Mouse (Mus musculus): Measurements from ENCODE around the gene Tph2. TPM values are rescaled to one million over a fixed set of nuclear protein-coding genes. Genes with fewer than 3 reads are reported as not detected.

The Tph2 gene
- polyA plus RNA-seq, 1 experiment: 0.05 TPM

DNA sequence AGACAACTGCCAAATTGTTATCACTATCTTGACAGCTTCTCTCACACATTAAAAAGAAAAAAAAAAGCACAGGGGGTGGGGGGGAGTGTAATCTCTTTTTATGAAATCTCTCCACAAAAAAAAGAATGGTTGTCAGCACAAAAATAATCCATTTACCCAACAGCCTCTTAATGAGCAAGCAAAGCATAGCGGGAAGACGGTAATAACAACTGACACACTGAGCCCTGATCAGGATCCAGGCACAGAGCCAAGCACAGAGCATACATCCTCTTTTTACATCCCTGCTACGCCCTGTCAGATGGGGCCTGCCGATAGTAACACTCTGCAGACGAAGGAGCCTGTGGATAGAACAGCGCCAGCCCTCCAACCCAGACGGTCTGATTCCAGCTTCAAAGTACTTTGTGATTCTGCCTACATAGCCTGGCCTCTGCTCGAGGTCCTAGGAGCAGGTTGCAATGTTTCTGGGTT is 13.4 kb downstream of the Tph2 start:
- 14% methylated on average over 8 of the region's 8 CpGs for WGBS
- no peak for DNase-seq (ENCODE audit: low read depth in 1 of 2, low spot score in 2 of 2)
- Histone ChIP-seq H3K27me3 (ENCODE audit: control insufficient read depth, insufficient read depth, low read length) (no peaks in the 10 kb centered on the region), H3K4me1 (ENCODE audit: control insufficient read depth, insufficient read depth, insufficient read length) (no peaks in the 10 kb centered on the region), H3K36me3 (ENCODE audit: control insufficient read depth, insufficient read depth, low read length) (no peaks in the 10 kb centered on the region), H3K4me3 (ENCODE audit: extremely low read depth, insufficient read depth, insufficient read length) (no peak overlapping the region), H3K27ac (ENCODE audit: insufficient read depth, low read length) (no peak overlapping the region)
- TF ChIP-seq POLR2A (IDR thresholded peaks at IDR 0.05; ENCODE audit: low read depth, low read length) (no peak), CTCF (IDR thresholded peaks at IDR 0.05; ENCODE audit: extremely low read depth, insufficient read depth, insufficient read length, insufficient replicate concordance) (no peak)

DNA sequence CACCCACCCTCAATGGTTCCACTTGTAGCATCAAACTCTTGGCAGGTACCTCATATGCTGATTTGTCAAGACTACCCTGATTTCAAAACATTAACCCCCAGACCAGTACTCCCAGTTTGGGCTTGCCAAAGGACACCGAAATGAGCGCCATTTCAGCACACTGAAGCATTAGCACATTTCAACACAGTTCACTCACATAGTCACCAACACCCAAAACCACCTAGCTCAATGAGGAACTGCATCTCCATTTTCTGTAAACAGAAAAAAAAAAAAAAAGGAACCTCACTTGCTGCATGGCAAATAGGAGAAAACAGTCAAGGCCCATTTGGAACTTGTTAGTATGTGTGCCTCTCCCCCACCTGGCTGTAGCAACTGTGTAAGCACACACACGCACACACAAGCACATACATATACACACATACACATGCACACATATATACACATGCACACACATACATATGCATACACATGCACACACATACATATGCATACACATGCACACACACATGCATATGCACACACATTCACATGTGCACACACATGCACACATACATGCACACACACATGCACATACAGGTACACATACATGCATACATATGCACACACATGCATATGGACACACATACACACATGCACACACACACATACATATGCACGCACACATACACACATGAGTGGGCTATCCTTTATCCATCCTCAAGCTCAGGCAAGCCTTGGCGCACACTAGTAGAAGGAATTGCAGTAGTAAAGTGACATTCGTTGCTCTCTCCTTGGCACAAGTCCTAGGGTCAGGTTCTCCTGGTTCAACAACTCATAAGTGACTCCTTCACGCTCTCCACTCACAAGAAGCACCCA is 14.1 kb downstream of the Tph2 start:
- DNase-seq (ENCODE audit: low read depth in 1 of 2, low spot score in 2 of 2): no peak
- 79% methylated on average over 7 of the region's 7 CpGs for WGBS
- Histone ChIP-seq H3K4me1 (ENCODE audit: control insufficient read depth, insufficient read depth, insufficient read length) (no peaks in the 10 kb centered on the region), H3K4me3 (ENCODE audit: extremely low read depth, insufficient read depth, insufficient read length) (no peak overlapping the region), H3K36me3 (ENCODE audit: control insufficient read depth, insufficient read depth, low read length) (no peaks in the 10 kb centered on the region), H3K27ac (ENCODE audit: insufficient read depth, low read length) (no peak overlapping the region), H3K27me3 (ENCODE audit: control insufficient read depth, insufficient read depth, low read length) (no peaks in the 10 kb centered on the region)
- no peak for TF ChIP-seq CTCF (IDR thresholded peaks at IDR 0.05; ENCODE audit: extremely low read depth, insufficient read depth, insufficient read length, insufficient replicate concordance)
- no peak for TF ChIP-seq POLR2A (IDR thresholded peaks at IDR 0.05; ENCODE audit: low read depth, low read length)

DNA sequence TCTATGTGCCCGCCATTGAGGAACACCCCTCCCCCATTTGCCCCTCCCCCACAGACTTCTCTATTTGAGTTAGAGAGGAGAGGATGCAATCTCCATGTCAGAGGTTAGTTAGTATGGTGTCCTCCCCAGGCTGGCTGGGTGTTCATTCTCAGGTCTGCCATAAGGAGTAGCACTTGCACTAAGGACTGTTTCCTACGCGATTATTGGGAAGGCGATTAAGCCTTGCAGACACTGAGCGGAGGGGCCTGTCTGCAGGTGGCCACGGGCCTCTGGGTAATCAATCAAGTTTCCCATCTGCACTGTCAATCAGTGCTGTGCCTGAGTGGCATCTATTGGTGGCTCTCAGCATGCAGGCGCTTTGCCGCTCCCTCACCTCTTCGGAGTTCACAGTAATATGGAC is 15.4 kb downstream of the Tph2 start:
- TF ChIP-seq POLR2A (IDR thresholded peaks at IDR 0.05; ENCODE audit: low read depth, low read length) (no peak), CTCF (IDR thresholded peaks at IDR 0.05; ENCODE audit: extremely low read depth, insufficient read depth, insufficient read length, insufficient replicate concordance) (no peak)
- H3K4me1 ChIP-seq (ENCODE audit: control insufficient read depth, insufficient read depth, insufficient read length): no peaks in the 10 kb centered on the region
- no peak overlapping the region for H3K27ac ChIP-seq (ENCODE audit: insufficient read depth, low read length)
- no peaks in the 10 kb centered on the region for H3K36me3 ChIP-seq (ENCODE audit: control insufficient read depth, insufficient read depth, low read length)
- DNase-seq (ENCODE audit: low read depth in 1 of 2, low spot score in 2 of 2): no peak
- 68% methylated on average over 9 of the region's 9 CpGs for WGBS
- H3K4me3 ChIP-seq (ENCODE audit: extremely low read depth, insufficient read depth, insufficient read length): no peak overlapping the region
- H3K27me3 ChIP-seq (ENCODE audit: control insufficient read depth, insufficient read depth, low read length): no peaks in the 10 kb centered on the region

DNA sequence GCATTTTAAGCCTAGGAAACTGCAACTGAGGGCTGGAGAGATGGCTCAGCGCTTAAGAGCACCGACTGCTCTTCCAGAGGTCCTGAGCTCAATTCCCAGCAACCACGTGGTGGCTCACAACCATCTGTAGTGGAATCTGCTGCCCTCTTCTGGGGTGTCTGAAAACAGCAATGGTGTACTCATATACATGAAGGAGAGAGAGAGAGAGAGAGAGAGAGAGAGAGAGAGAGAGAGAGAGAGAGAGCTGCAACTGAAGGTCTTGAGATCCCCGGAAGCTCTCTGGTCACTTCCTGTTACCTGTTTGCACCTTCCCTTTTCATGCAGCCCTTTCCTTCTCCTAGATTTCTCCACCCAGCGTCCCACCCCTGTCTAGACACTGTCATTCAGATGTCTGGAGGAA is 24.5 kb downstream of the Tph2 start:
- 69% methylated on average over 5 of the region's 5 CpGs for WGBS

DNA sequence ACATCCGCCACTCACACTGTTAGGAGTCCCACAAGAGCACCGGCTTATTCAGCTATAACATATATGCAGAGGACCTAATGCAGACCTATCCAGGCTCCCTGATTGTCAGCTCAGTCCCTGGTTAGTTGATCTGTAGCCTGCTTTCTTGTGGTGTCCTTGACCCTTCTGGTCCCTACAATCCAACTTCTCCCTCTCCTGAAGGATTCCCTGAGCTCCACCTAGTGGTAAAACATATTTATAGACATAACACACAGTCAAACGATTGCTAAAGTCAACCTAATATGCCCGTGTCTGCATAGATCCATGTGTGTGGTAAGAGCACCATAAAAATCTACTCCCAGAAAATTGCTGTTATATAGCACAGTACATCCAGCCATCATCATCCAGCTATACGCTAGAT is 37.5 kb downstream of the Tph2 start:
- Histone ChIP-seq H3K4me3 (ENCODE audit: extremely low read depth, insufficient read depth, insufficient read length) (no peak overlapping the region), H3K4me1 (ENCODE audit: control insufficient read depth, insufficient read depth, insufficient read length) (no peaks in the 10 kb centered on the region), H3K27me3 (ENCODE audit: control insufficient read depth, insufficient read depth, low read length) (no peaks in the 10 kb centered on the region), H3K36me3 (ENCODE audit: control insufficient read depth, insufficient read depth, low read length) (no peaks in the 10 kb centered on the region), H3K27ac (ENCODE audit: insufficient read depth, low read length) (no peak overlapping the region)
- no peak for DNase-seq (ENCODE audit: low read depth in 1 of 2, low spot score in 2 of 2)
- TF ChIP-seq CTCF (IDR thresholded peaks at IDR 0.05; ENCODE audit: extremely low read depth, insufficient read depth, insufficient read length, insufficient replicate concordance): no peak
- TF ChIP-seq POLR2A (IDR thresholded peaks at IDR 0.05; ENCODE audit: low read depth, low read length): no peak
- WGBS: 68% methylated on average over 5 of the region's 5 CpGs

More for the DNA sequence above, 24.5 kb downstream of the Tph2 start:
- Histone ChIP-seq H3K4me1 (ENCODE audit: control insufficient read depth, insufficient read depth, insufficient read length) (no peaks in the 10 kb centered on the region), H3K27ac (ENCODE audit: insufficient read depth, low read length) (no peak overlapping the region), H3K4me3 (ENCODE audit: extremely low read depth, insufficient read depth, insufficient read length) (no peak overlapping the region), H3K27me3 (ENCODE audit: control insufficient read depth, insufficient read depth, low read length) (no peaks in the 10 kb centered on the region), H3K36me3 (ENCODE audit: control insufficient read depth, insufficient read depth, low read length) (no peaks in the 10 kb centered on the region)
- no peak for DNase-seq (ENCODE audit: low read depth in 1 of 2, low spot score in 2 of 2)
- TF ChIP-seq POLR2A (IDR thresholded peaks at IDR 0.05; ENCODE audit: low read depth, low read length) (no peak), CTCF (IDR thresholded peaks at IDR 0.05; ENCODE audit: extremely low read depth, insufficient read depth, insufficient read length, insufficient replicate concordance) (no peak)

DNA sequence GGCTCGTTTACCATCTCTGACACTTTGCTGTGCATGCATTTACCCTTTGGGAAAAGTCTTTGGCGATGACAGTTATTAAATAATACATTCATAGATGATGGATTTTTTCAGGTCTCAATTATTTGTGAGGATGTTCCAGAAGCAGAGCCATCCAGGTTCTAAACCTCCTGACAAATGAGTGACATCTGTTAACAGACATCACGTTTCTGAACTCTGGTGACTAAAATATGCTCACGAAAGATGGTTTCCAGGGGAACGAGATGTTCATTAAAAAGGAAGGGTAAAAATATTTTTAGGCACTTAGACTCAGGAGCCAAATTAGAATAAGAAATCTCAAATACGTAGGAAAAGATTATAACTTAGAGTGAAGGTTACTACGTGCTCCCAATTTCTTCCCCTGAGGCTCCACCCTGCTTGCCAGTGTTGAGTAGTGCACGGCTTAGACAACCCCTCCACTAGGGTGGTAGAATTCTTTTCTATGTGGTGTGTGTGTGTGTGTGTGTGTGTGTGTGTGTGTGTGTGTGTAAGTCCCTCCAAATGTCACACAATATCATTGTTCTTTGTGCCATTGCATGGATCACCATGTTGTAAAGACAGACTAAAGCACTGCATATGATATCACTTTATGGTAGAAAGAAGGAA is 38.4 kb downstream of the Tph2 start:
- no peak overlapping the region for H3K4me3 ChIP-seq (ENCODE audit: extremely low read depth, insufficient read depth, insufficient read length)
- no peaks in the 10 kb centered on the region for H3K27me3 ChIP-seq (ENCODE audit: control insufficient read depth, insufficient read depth, low read length)
- no peak for DNase-seq (ENCODE audit: low read depth in 1 of 2, low spot score in 2 of 2)
- H3K4me1 ChIP-seq (ENCODE audit: control insufficient read depth, insufficient read depth, insufficient read length): no peaks in the 10 kb centered on the region
- no peaks in the 10 kb centered on the region for H3K36me3 ChIP-seq (ENCODE audit: control insufficient read depth, insufficient read depth, low read length)
- no peak overlapping the region for H3K27ac ChIP-seq (ENCODE audit: insufficient read depth, low read length)
- 84% methylated on average over 8 of the region's 8 CpGs for WGBS
- TF ChIP-seq POLR2A (IDR thresholded peaks at IDR 0.05; ENCODE audit: low read depth, low read length): no peak
- no peak for TF ChIP-seq CTCF (IDR thresholded peaks at IDR 0.05; ENCODE audit: extremely low read depth, insufficient read depth, insufficient read length, insufficient replicate concordance)

DNA sequence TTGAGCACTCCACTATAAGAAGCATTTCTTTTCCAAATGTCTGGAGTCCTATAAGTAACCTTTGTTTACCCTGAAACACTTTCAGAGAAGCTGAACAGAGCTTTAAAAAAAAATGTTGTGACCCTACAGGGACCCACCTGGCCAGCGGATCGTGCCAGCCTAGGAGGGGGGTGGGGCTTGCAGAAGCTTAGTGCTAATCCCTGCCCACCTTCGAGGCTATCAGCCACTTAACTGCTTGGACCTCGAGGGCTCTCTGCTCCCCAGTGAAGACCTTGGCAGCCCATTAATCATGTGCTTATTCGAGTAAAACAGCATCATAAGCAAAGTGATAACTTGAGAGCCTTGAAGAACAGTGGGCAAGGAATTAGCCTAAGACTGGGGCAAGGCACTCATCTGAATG is 40.3 kb downstream of the Tph2 start:
- H3K4me3 ChIP-seq (ENCODE audit: extremely low read depth, insufficient read depth, insufficient read length): no peak overlapping the region

More for the DNA sequence above, 40.3 kb downstream of the Tph2 start:
- DNase-seq (ENCODE audit: low read depth in 1 of 2, low spot score in 2 of 2): no peak
- TF ChIP-seq POLR2A (IDR thresholded peaks at IDR 0.05; ENCODE audit: low read depth, low read length): no peak
- no peak for TF ChIP-seq CTCF (IDR thresholded peaks at IDR 0.05; ENCODE audit: extremely low read depth, insufficient read depth, insufficient read length, insufficient replicate concordance)
- H3K27ac ChIP-seq (ENCODE audit: insufficient read depth, low read length): no peak overlapping the region
- no peaks in the 10 kb centered on the region for H3K36me3 ChIP-seq (ENCODE audit: control insufficient read depth, insufficient read depth, low read length)
- 24% methylated on average over 5 of the region's 5 CpGs for WGBS
- no peaks in the 10 kb centered on the region for H3K27me3 ChIP-seq (ENCODE audit: control insufficient read depth, insufficient read depth, low read length)
- no peaks in the 10 kb centered on the region for H3K4me1 ChIP-seq (ENCODE audit: control insufficient read depth, insufficient read depth, insufficient read length)

All from spleen, adult 2 months (tissue).